ENCODE assay signal across 15 mouse cellular contexts in genomic region chr3:79434436-79434835, GRCm38 (mm10).
"Had no signal": no experiment of that assay in that cellular context is flagged by ENCODE, and none has a peak within 500 bp of the region (broad histone marks: within the 10 kb centered on the region; RNA-seq: fewer than 3 reads in every experiment).

No protein-coding gene starts in this region.

- H3K4me1 ChIP-seq: lung, embryonic 15.5 days; megakaryocyte, embryonic 14.5 days; midbrain, embryonic 13.5 days; midbrain, embryonic 15.5 days; neural tube, embryonic 12.5 days; stomach, embryonic 15.5 days had no signal

- H3K36me3 ChIP-seq: lung, embryonic 15.5 days; midbrain, embryonic 13.5 days; midbrain, embryonic 15.5 days; neural tube, embryonic 12.5 days; stomach, embryonic 15.5 days had no signal

- H3K9me3 ChIP-seq: lung, embryonic 15.5 days; megakaryocyte, embryonic 14.5 days; midbrain, embryonic 13.5 days; midbrain, embryonic 15.5 days; neural tube, embryonic 12.5 days; stomach, embryonic 15.5 days had no signal

- H3K27me3 ChIP-seq: lung, embryonic 15.5 days; megakaryocyte, embryonic 14.5 days; midbrain, embryonic 13.5 days; midbrain, embryonic 15.5 days; neural tube, embryonic 12.5 days; stomach, embryonic 15.5 days had no signal

- H3K27ac ChIP-seq: lung, embryonic 15.5 days; macrophage; midbrain, embryonic 13.5 days; midbrain, embryonic 15.5 days; neural tube, embryonic 12.5 days; stomach, embryonic 15.5 days; stomach, postnatal 0 days had no signal

- H3K4me3 ChIP-seq: lung, embryonic 15.5 days; megakaryocyte, embryonic 14.5 days; midbrain, embryonic 13.5 days; midbrain, embryonic 15.5 days; neural tube, embryonic 12.5 days; stomach, embryonic 15.5 days had no signal

- DNase-seq: liver, postnatal 0 days; lung, adult 2 months; lung, postnatal 14 days; lung, postnatal 36 days; right cerebral cortex, postnatal 14 days; thymus, adult 2 months; thymus, postnatal 25 days had no signal
